Mouse (Mus musculus) spleen, adult 2 months (tissue): ENCODE measurements around the gene Usf1.

ENCODE experiments used
- CTCF ChIP-seq: fragments of 200-500 bp; IDR thresholded peaks from 2 replicates; pipeline ENCODE4 v1.5.1; 2011; ENCODE audit warnings: mild to moderate bottlenecking, inconsistent platforms; ENCODE audit not compliant: insufficient read depth, insufficient read length, insufficient replicate concordance; ENCODE audit errors: extremely low read depth
- POLR2A ChIP-seq: fragments of 200-500 bp; IDR thresholded peaks from 2 replicates; pipeline ENCODE4 v1.6.1; 2011; ENCODE audit warnings: low read depth, low read length, inconsistent platforms

- TF ChIP-seq CTCF: no peak
- TF ChIP-seq POLR2A: no peak
These were observed 31.3 kb downstream of the Usf1 start for GRCm38 (mm10) chr1:171442413-171442760.
